Mouse (Mus musculus) erythroblast, embryonic 14.5 days (primary cell): ENCODE results near the gene Mog.

Experiments used
- GATA1 ChIP-seq: IDR thresholded peaks from 2 replicates; pipeline ENCODE4 v1.6.1; 2012; ENCODE audit warnings: low read length, inconsistent platforms, mixed read lengths
- TAL1 ChIP-seq: IDR thresholded peaks from 3 replicates; pipeline ENCODE4 v1.6.1; 2012; ENCODE audit warnings: low read length, inconsistent platforms, mixed read lengths

DNA sequence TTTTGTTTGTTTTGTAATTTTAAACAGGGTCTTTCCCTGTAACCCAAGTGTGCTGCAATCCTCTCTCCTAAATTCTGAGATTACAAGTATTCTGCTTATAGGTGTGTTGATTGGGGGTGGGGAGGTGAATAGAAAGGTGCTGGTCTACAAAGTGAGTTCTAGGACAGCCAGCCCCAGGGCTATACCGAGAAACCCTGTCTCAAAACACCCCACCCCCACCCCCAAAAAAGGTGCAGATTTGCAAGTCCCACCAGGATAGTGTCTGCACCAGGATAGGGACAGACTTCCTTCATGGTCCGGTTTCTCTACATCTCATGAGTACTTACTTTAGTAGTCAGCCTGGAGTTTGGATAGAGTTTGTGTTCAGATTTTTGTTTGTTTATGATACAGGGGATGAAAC lies 24.7 kb downstream of the Mog start:
- TF ChIP-seq TAL1 = no peak
- no peak for TF ChIP-seq GATA1
